Mouse (Mus musculus): ENCODE results near the gene Vldlr.

Gene Vldlr

GRCm38 (mm10) chr19:27228254-27228653 is 12.0 kb downstream of the Vldlr start:
- in situ Hi-C loops (cut with MboI, MseI), result loop anchor here in 1 of 2 experiments (5.0 to 10.0 kb wide), 2 partner anchors 99 to 253 kb away; no protein-coding TSS in a partner anchor

DNA sequence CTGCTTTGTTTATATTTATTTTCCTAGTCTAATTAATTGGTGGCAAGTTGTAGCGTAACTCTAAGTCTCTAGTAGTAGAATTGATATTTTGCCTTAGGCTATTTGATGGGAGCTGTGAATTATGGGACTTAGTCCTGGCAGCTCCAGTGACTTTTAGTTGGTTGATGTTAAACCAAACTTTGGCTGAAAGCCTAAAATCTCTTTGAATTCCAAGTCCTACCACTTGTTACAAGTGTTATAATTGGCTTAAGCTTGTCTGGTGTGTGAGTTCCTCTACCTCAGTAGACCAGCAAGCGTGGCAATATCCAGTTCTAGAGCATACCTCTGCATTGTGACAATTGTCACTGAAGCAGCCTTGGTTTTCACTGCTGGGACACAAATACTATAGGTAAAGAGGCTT is 17.1 kb downstream of the Vldlr start:
- in situ Hi-C loops (cut with MboI, MseI), result loop anchor here in 1 of 2 experiments (10.0 kb wide), 2 partner anchors 61 to 441 kb away; no protein-coding TSS in a partner anchor

DNA sequence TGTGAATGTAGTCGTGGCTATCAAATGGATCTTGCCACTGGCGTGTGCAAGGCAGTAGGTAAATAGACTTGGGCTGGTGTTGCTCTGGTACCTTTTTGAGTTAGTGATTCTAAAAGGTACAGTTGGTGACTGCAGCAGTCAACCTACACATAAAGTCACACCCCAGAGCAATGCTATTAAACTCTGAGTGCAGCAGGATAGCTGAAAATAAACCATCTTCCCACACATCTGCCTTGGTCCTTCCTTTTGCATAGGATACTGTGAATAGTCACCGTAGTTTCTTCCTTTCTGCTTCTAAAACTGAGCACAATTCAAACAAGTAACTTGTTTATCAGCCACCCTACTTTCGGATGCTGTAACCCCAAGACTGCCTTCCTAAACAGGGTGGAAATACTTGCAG is 23.6 kb downstream of the Vldlr start:
- in situ Hi-C loops (cut with MboI, MseI), result loop anchor here in 1 of 2 experiments (10.0 kb wide), 2 partner anchors 55 to 435 kb away; no protein-coding TSS in a partner anchor

- in situ Hi-C loops (cut with MboI, MseI), result no loop called here
Observed at GRCm38 (mm10) chr19:27243527-27243926, 27.2 kb downstream of the Vldlr start.

GRCm38 (mm10) chr19:27254756-27255155 is 38.5 kb downstream of the Vldlr start:
- in situ Hi-C loops (cut with MboI, MseI), result no loop called here

DNA sequence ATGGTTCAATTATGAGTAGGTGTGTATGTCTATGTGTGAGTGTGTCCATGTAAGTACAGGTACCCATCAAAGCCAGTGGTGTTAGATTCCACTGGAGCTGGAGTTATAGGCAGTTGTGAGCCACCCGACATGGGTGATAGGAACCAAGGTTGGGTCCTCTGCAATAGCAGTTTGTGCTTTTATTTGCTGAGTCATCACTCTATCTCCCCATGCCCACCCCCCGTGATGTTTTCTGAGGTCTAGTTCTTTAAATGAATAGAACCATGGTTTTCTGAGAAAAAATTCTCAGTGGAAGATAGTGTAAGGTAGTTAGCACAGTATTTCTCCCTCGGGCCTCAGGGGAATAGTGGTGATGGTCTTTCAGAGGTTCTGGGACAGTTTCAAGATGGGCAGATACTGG is 39.4 kb downstream of the Vldlr start:
- in situ Hi-C loops (cut with MboI, MseI), result no loop called here

- in situ Hi-C loops (cut with MboI, MseI), result no loop called here
Observed at GRCm38 (mm10) chr19:27260102-27260501, 43.8 kb downstream of the Vldlr start.

GRCm38 (mm10) chr19:27260621-27261278 is 44.5 kb downstream of the Vldlr start:
- in situ Hi-C loops (cut with MboI, MseI), result no loop called here

- in situ Hi-C loops (cut with MboI, MseI), result no loop called here
Observed at GRCm38 (mm10) chr19:27262141-27262540, 45.9 kb downstream of the Vldlr start.

DNA sequence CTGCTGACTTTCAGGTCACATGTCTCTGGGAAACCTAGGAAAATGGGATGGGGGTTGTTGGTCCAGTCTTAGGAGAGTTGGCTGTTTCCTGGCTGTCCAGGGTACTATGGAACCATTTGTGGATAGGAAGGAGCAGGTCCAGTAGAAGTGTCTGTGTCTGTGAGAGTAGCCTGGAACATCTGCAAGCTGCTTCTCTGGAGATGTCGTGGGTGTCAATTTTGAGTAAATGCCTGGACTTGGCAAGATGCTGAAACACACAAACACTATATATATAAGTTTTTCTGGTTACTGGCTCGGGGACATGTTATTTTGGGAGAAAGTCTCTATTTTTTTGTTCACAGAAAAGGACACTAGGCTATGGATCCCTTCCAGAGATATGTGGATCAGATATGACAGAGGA is 57.1 kb downstream of the Vldlr start:
- in situ Hi-C loops (cut with MboI, MseI), result no loop called here

DNA sequence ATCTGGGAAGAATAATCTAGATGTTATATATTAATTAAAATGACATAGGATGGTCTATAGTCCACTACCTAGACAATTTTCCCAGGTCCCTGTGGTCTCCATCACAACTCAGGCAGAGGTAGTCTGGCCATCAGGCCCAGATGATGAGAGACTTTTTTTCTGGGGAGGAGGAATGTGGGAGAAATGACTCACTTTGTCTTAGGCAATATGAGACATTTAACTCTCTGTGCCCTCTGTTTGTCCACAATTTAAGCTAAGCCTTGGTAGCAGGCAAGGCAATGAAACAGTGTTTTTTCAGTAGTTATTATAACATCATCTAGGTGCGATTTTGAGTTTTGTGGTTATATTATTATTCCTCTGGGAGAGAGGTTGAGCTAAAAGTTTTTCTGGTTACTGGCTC is 58.1 kb downstream of the Vldlr start:
- in situ Hi-C loops (cut with MboI, MseI), result no loop called here

DNA sequence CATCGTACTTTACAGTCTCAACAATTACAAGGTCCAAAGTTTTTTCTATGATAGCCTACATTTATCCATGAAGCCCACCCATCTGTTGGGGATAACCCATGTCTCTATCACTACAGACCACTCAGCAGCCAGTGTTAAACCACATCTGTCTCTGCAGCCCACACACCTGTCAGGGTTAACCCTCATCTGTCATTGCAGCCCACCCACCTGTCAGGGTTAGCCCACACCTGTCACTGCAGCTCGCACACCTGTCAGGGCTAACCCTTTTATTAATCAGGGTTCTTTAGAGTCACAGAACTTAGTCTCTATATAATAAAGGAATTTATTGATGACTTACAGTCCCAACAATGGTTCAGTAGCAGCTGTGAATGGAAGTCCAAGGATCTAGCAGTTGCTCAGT is 62.9 kb downstream of the Vldlr start:
- in situ Hi-C loops (cut with MboI, MseI), result no loop called here

Data from T-helper 17 cell (primary cell).